In genomic region chr11:79152696-79153095, GRCm38 (mm10) we compare ENCODE assay signal across 17 mouse cellular contexts. TPM values are rescaled to one million over a fixed set of nuclear protein-coding genes. Genes with fewer than 3 reads are reported as not detected.
DNase-seq lines count a peak whose midpoint lies in the region; ATAC-seq and TF ChIP-seq lines count a peak whose summit lies in the region.
"Had no signal": no experiment of that assay in that cellular context is flagged by ENCODE, and none has a peak within 500 bp of the region (broad histone marks: within the 10 kb centered on the region; RNA-seq: fewer than 3 reads in every experiment).

No protein-coding gene starts in this region.

- no peak for TF ChIP-seq EP300 in lung, postnatal 0 days (IDR thresholded peaks at IDR 0.05)

- H3K27ac ChIP-seq in embryonic facial prominence, embryonic 15.5 days (replicated peaks), result no peak overlapping the region
- H3K27ac ChIP-seq in lung, postnatal 0 days (ENCODE audit: low read length), result no peak overlapping the region
- H3K27ac ChIP-seq in heart, embryonic 10.5 days, result no peak overlapping the region
- H3K27ac ChIP-seq: kidney, postnatal 0 days; midbrain, embryonic 12.5 days; neural tube, embryonic 12.5 days had no signal

- H3K9me3 ChIP-seq in embryonic facial prominence, embryonic 15.5 days (replicated peaks), result no peaks in the 10 kb centered on the region
- H3K9me3 ChIP-seq in lung, postnatal 0 days (ENCODE audit: low read length), result no peaks in the 10 kb centered on the region
- no peaks in the 10 kb centered on the region for H3K9me3 ChIP-seq in heart, embryonic 10.5 days
- H3K9me3 ChIP-seq: G1E; midbrain, embryonic 12.5 days; neural tube, embryonic 12.5 days had no signal

- no peak overlapping the region for H3K9ac ChIP-seq in embryonic facial prominence, embryonic 15.5 days
- no peak overlapping the region for H3K9ac ChIP-seq in lung, postnatal 0 days (replicated peaks; ENCODE audit: low read depth)
- H3K9ac ChIP-seq: lung, embryonic 14.5 days; midbrain, embryonic 12.5 days; neural tube, embryonic 12.5 days had no signal

- no peak overlapping the region for H3K4me2 ChIP-seq in embryonic facial prominence, embryonic 15.5 days (replicated peaks)
- H3K4me2 ChIP-seq in lung, postnatal 0 days (replicated peaks; ENCODE audit: low read depth, low read length), result no peak overlapping the region
- H3K4me2 ChIP-seq: lung, embryonic 14.5 days; midbrain, embryonic 12.5 days; neural tube, embryonic 12.5 days had no signal

- H3K4me3 ChIP-seq in embryonic facial prominence, embryonic 15.5 days (replicated peaks), result no peak overlapping the region
- no peak overlapping the region for H3K4me3 ChIP-seq in lung, postnatal 0 days (ENCODE audit: low read depth, low read length)
- no peak overlapping the region for H3K4me3 ChIP-seq in heart, embryonic 10.5 days
- H3K4me3 ChIP-seq: midbrain, embryonic 12.5 days; neural tube, embryonic 12.5 days had no signal

- H3K4me1 ChIP-seq in embryonic facial prominence, embryonic 15.5 days, result peaks cover 4% of the 10 kb centered on the region; the same call in 1 of the 2 replicates
- no peaks in the 10 kb centered on the region for H3K4me1 ChIP-seq in lung, postnatal 0 days (ENCODE audit: insufficient read depth, low read depth, low read length)
- H3K4me1 ChIP-seq in heart, embryonic 10.5 days, result peaks cover 21% of the 10 kb centered on the region
- H3K4me1 ChIP-seq: midbrain, embryonic 12.5 days; neural tube, embryonic 12.5 days had no signal

- no peak for TF ChIP-seq CTCF in lung, postnatal 0 days (IDR thresholded peaks at IDR 0.05)

- WGBS in embryonic facial prominence, embryonic 15.5 days, result 52% methylated on average over 5 of the region's 5 CpGs
- WGBS in lung, postnatal 0 days, result 57% methylated on average over 5 of the region's 5 CpGs
- 66% methylated on average over 5 of the region's 5 CpGs for WGBS in heart, embryonic 10.5 days

- ATAC-seq in embryonic facial prominence, embryonic 15.5 days (ENCODE audit: insufficient number of reproducible peaks, low FRiP score, low TSS enrichment, low read depth), result peak; percentile 39; the same call in 1 of the 2 replicates
- ATAC-seq in megakaryocyte-erythroid progenitor cell, adult 5-6 weeks (replicated peaks; ENCODE audit: low FRiP score, low TSS enrichment, poor library complexity, severe bottlenecking), result peak; percentile 57
- no peak for ATAC-seq in lung, postnatal 0 days
- ATAC-seq: hindbrain, embryonic 16.5 days had no signal

- peak; percentile 26 to 32 for DNase-seq in spleen, postnatal 36 days (ENCODE audit: low spot score in 2 of 2)
- DNase-seq in spleen, adult 18-20 months, result no peak
- DNase-seq in thymus, postnatal 4 days, result peak; percentile 49
- DNase-seq in cerebellum, postnatal 4 days (ENCODE audit: low spot score in 2 of 2), result no peak
- DNase-seq in lung, postnatal 0 days (ENCODE audit: low spot score), result no peak
- no peak for DNase-seq in heart, embryonic 10.5 days (ENCODE audit: low spot score)
- DNase-seq: cerebellum, adult 2 months; liver; lung, embryonic 14.5 days; right cerebral cortex, adult 18-20 months had no signal

- no peaks in the 10 kb centered on the region for H3K36me3 ChIP-seq in embryonic facial prominence, embryonic 15.5 days
- no peaks in the 10 kb centered on the region for H3K36me3 ChIP-seq in lung, postnatal 0 days (ENCODE audit: insufficient read depth, low read length)
- no peaks in the 10 kb centered on the region for H3K36me3 ChIP-seq in heart, embryonic 10.5 days
- H3K36me3 ChIP-seq: G1E; midbrain, embryonic 12.5 days; neural tube, embryonic 12.5 days had no signal

- H3K27me3 ChIP-seq in embryonic facial prominence, embryonic 15.5 days, result no peaks in the 10 kb centered on the region
- no peaks in the 10 kb centered on the region for H3K27me3 ChIP-seq in lung, postnatal 0 days (replicated peaks; ENCODE audit: insufficient read depth, low read length)
- H3K27me3 ChIP-seq in heart, embryonic 10.5 days (ENCODE audit: insufficient read depth, poor library complexity, severe bottlenecking), result no peaks in the 10 kb centered on the region
- H3K27me3 ChIP-seq: midbrain, embryonic 12.5 days; neural tube, embryonic 12.5 days had no signal

RNA-seq across cellular contexts. Expression of gene Ksr1, which starts 6.5 kb away (rescaled TPM):
- polyA plus RNA-seq in embryonic facial prominence, embryonic 15.5 days (2015; fragmentation: Nextera tagmentation; extraction: Ambion mirVana), result 5.6 and 5.8 TPM in 2 replicates
- total RNA-seq in megakaryocyte-erythroid progenitor cell, adult 5-6 weeks (2014; fragmentation: Nextera tagmentation), result 5.4 and 11.9 TPM in 2 replicates
- 10.6 and 13.6 TPM in 2 replicates for total RNA-seq in megakaryocyte-erythroid progenitor cell, adult 5-6 weeks (2017)
- 2.3 TPM in 2 replicates for polyA plus RNA-seq in lung, postnatal 0 days (2015; fragmentation: Nextera tagmentation; extraction: Ambion mirVana)
- polyA plus RNA-seq in heart, embryonic 10.5 days (2016; fragmentation: Nextera tagmentation; extraction: Ambion mirVana), result 1.9 and 3.3 TPM in 2 replicates

Comparison
In these comparisons a context has a peak if more than half of its experiments do, and no peak if none do; other contexts are left out.
1. DNase-seq: peak in spleen, postnatal 36 days (2 of 2) and thymus, postnatal 4 days (single experiment); none in spleen, adult 18-20 months (0 of 2), cerebellum, postnatal 4 days (0 of 2), lung, postnatal 0 days (single experiment) and heart, embryonic 10.5 days (single experiment).